Comparison of ENCODE assay signal across 28 mouse cellular contexts in genomic region chr17:75101215-75101614, GRCm38 (mm10).
A peak's percentile ranks its signal among the peaks of the same experiment; 100 is the strongest.
DNase-seq lines count a peak whose midpoint lies in the region; ATAC-seq and TF ChIP-seq lines count a peak whose summit lies in the region.
"Had no signal": no experiment of that assay in that cellular context is flagged by ENCODE, and none has a peak within 500 bp of the region (broad histone marks: within the 10 kb centered on the region; RNA-seq: fewer than 3 reads in every experiment).

No protein-coding gene starts in this region.

- H3K9ac ChIP-seq in kidney, postnatal 0 days (ENCODE audit: low read depth, low read length) = no peak overlapping the region
- H3K9ac ChIP-seq: heart, embryonic 15.5 days; liver, embryonic 12.5 days; liver, postnatal 0 days; midbrain, embryonic 15.5 days; neural tube, embryonic 15.5 days; stomach, embryonic 15.5 days had no signal

- 0 out of 2 replicates have a peak, but pooled peaks cover 5% of the 10 kb centered on the region for H3K4me1 ChIP-seq in kidney, postnatal 0 days (replicated peaks; ENCODE audit: insufficient read depth, low read length)
- H3K4me1 ChIP-seq: heart, embryonic 15.5 days; liver, embryonic 12.5 days; midbrain, embryonic 15.5 days; neural tube, embryonic 15.5 days; stomach, embryonic 15.5 days had no signal

- no peaks in the 10 kb centered on the region for H3K27me3 ChIP-seq in kidney, postnatal 0 days (ENCODE audit: insufficient read depth, low read length)
- H3K27me3 ChIP-seq: heart, embryonic 15.5 days; liver, embryonic 12.5 days; midbrain, embryonic 15.5 days; neural tube, embryonic 15.5 days; stomach, embryonic 15.5 days had no signal

- DNase-seq in kidney, adult 11 months = peak; percentile 39
- peak; percentile 29 to 49 for DNase-seq in kidney, adult 8-10 months
- no peak for DNase-seq in kidney, postnatal 0 days (ENCODE audit: low spot score)
- DNase-seq in kidney, postnatal 4 days = peak; percentile 34 to 57
- no peak for DNase-seq in frontal cortex, postnatal 14 days (ENCODE audit: low spot score in 2 of 2)
- no peak for DNase-seq in cerebellum, adult 11 months
- DNase-seq in right cerebral cortex, adult 2 months (ENCODE audit: low spot score in 2 of 2) = no peak
- no peak for DNase-seq in left cerebral cortex, postnatal 25 days (ENCODE audit: low spot score in 2 of 2)
- DNase-seq: adrenal gland, postnatal 25 days; cerebellum, adult 18-20 months; cerebellum, postnatal 14 days; gastrocnemius, postnatal 14 days; liver, postnatal 0 days; retina, postnatal 1 day; right cerebral cortex, postnatal 25 days; thymus, adult 18-20 months; thymus, postnatal 36 days had no signal

- no peaks in the 10 kb centered on the region for H3K36me3 ChIP-seq in kidney, postnatal 0 days (ENCODE audit: insufficient read depth, low read length)
- H3K36me3 ChIP-seq: heart, embryonic 15.5 days; liver, embryonic 12.5 days; midbrain, embryonic 10.5 days; midbrain, embryonic 15.5 days; neural tube, embryonic 15.5 days; stomach, embryonic 15.5 days had no signal

- no peak overlapping the region for H3K4me2 ChIP-seq in kidney, postnatal 0 days (ENCODE audit: low read length)
- H3K4me2 ChIP-seq: heart, embryonic 15.5 days; liver, embryonic 12.5 days; midbrain, embryonic 15.5 days; neural tube, embryonic 15.5 days; stomach, embryonic 15.5 days had no signal

- no peak overlapping the region for H3K4me3 ChIP-seq in kidney, postnatal 0 days (replicated peaks; ENCODE audit: low read depth, low read length)
- H3K4me3 ChIP-seq: heart, embryonic 15.5 days; left cerebral cortex, adult 2 months; liver, embryonic 12.5 days; midbrain, embryonic 10.5 days; midbrain, embryonic 15.5 days; neural tube, embryonic 15.5 days; stomach, embryonic 15.5 days had no signal

- no peak for TF ChIP-seq CTCF in kidney, postnatal 0 days (IDR thresholded peaks at IDR 0.05; ENCODE audit: low read depth)

- H3K9me3 ChIP-seq in kidney, postnatal 0 days (replicated peaks; ENCODE audit: low read length) = no peaks in the 10 kb centered on the region
- H3K9me3 ChIP-seq: heart, embryonic 15.5 days; liver, embryonic 12.5 days; midbrain, embryonic 10.5 days; midbrain, embryonic 15.5 days; neural tube, embryonic 15.5 days; stomach, embryonic 15.5 days had no signal

- intact Hi-C loops in left cerebral cortex, postnatal 25 days (cut with DNase I) = no loop called here

- H3K27ac ChIP-seq in kidney, postnatal 0 days = 0 out of 2 replicates have a peak overlapping the region, but pooled peaks have one; percentile 31
- H3K27ac ChIP-seq: heart, embryonic 15.5 days; left cerebral cortex, adult 2 months; liver, embryonic 12.5 days; macrophage; midbrain, embryonic 10.5 days; midbrain, embryonic 15.5 days; neural tube, embryonic 15.5 days; stomach, embryonic 15.5 days had no signal

- 40% methylated on average over 4 of the region's 4 CpGs for WGBS in kidney, postnatal 0 days

- peak; percentile 78 for ATAC-seq in kidney, postnatal 0 days (replicated peaks; ENCODE audit: low FRiP score, low read depth)
- ATAC-seq: CD4-positive, CD25-positive, alpha-beta regulatory T cell, adult 4 months; hindbrain, embryonic 16.5 days; liver, embryonic 12.5 days; liver, postnatal 0 days; lung, postnatal 0 days; midbrain, embryonic 15.5 days had no signal

Comparison
In these comparisons a context has a peak if more than half of its experiments do, and no peak if none do; other contexts are left out.
1. DNase-seq: peak in kidney, adult 11 months (single experiment), kidney, adult 8-10 months (2 of 2) and kidney, postnatal 4 days (2 of 2); none in kidney, postnatal 0 days (single experiment), frontal cortex, postnatal 14 days (0 of 2), cerebellum, adult 11 months (single experiment), right cerebral cortex, adult 2 months (0 of 2) and left cerebral cortex, postnatal 25 days (0 of 2).